ENCODE assay signal across 8 mouse cellular contexts in genomic region chr19:3388629-3389057, GRCm38 (mm10). TPM values are rescaled to one million over a fixed set of nuclear protein-coding genes. Genes with fewer than 3 reads are reported as not detected.
A peak's percentile ranks its signal among the peaks of the same experiment; 100 is the strongest.
DNase-seq lines count a peak whose midpoint lies in the region; ATAC-seq and TF ChIP-seq lines count a peak whose summit lies in the region.

TSS of gene Tesmin (plus strand) at chr19:3388857.

- H3K4me3 ChIP-seq in hindbrain, embryonic 10.5 days = peak within 1 kb of the TSS; percentile 55
- H3K4me3 ChIP-seq in lung, embryonic 15.5 days = peak within 1 kb of the TSS; percentile 47
- peak within 1 kb of the TSS; percentile 53 for H3K4me3 ChIP-seq in thymus, adult 2 months (ENCODE audit: control insufficient read depth, insufficient read depth, low read length)

- peak within 1 kb of the TSS; percentile 33; the same call in 1 of the 2 replicates for H3K9ac ChIP-seq in lung, embryonic 15.5 days

- peak within 1 kb of the TSS; percentile 98 for H3K4me2 ChIP-seq in lung, embryonic 15.5 days

- H3K27me3 ChIP-seq in hindbrain, embryonic 10.5 days (ENCODE audit: insufficient read depth, poor library complexity, severe bottlenecking) = peaks cover 18% of the 10 kb centered on the region
- no peaks in the 10 kb centered on the region for H3K27me3 ChIP-seq in lung, embryonic 15.5 days
- no peaks in the 10 kb centered on the region for H3K27me3 ChIP-seq in thymus, adult 2 months (ENCODE audit: control insufficient read depth, insufficient read depth, low read length)

- 2% methylated on average over 33 of the region's 33 CpGs for WGBS in hindbrain, embryonic 10.5 days
- WGBS in lung, embryonic 15.5 days = 1% methylated on average over 33 of the region's 33 CpGs
- WGBS in thymus, adult 2 months = 2% methylated on average over 33 of the region's 33 CpGs

- H3K36me3 ChIP-seq in hindbrain, embryonic 10.5 days = no peaks in the 10 kb centered on the region
- H3K36me3 ChIP-seq in lung, embryonic 15.5 days = no peaks in the 10 kb centered on the region
- H3K36me3 ChIP-seq in thymus, adult 2 months (ENCODE audit: control insufficient read depth, insufficient read depth, low read length) = peaks cover 9% of the 10 kb centered on the region

- no peak for TF ChIP-seq POLR2A in thymus, adult 2 months (IDR thresholded peaks at IDR 0.05; ENCODE audit: control insufficient read depth, extremely low read depth, insufficient read depth, low read length, poor library complexity)

- peaks cover 10% of the 10 kb centered on the region for H3K4me1 ChIP-seq in hindbrain, embryonic 10.5 days (replicated peaks)
- peaks cover 10% of the 10 kb centered on the region for H3K4me1 ChIP-seq in lung, embryonic 15.5 days
- H3K4me1 ChIP-seq in thymus, adult 2 months (replicated peaks; ENCODE audit: control insufficient read depth, insufficient read depth, low read length) = peaks cover 6% of the 10 kb centered on the region; the same call in 1 of the 2 replicates

- DNase-seq in Muller cell, postnatal 12 days (ENCODE audit: inconsistent ontology term) = peak; percentile 98
- DNase-seq in cerebellum, postnatal 10 days = peak; percentile 94 to 95
- DNase-seq in frontal cortex, adult 2 months (ENCODE audit: extremely low spot score in 1 of 2, low spot score in 1 of 2) = peak; percentile 60 to 77
- DNase-seq in hindbrain, embryonic 10.5 days (ENCODE audit: low spot score) = peak; percentile 87
- peak; percentile 89 for DNase-seq in layer of hippocampus, adult 9-11 months
- DNase-seq in ovary, adult 18-20 months (ENCODE audit: low spot score) = peak; percentile 76
- DNase-seq in thymus, adult 2 months = peak; percentile 83

- peak within 1 kb of the TSS; percentile 84 for H3K27ac ChIP-seq in hindbrain, embryonic 10.5 days
- H3K27ac ChIP-seq in lung, embryonic 15.5 days = no peak within 1 kb of the TSS
- no peak within 1 kb of the TSS for H3K27ac ChIP-seq in thymus, adult 2 months (ENCODE audit: control insufficient read depth, insufficient read depth, low read length)

- peaks cover 10% of the 10 kb centered on the region for H3K9me3 ChIP-seq in hindbrain, embryonic 10.5 days
- no peaks in the 10 kb centered on the region for H3K9me3 ChIP-seq in lung, embryonic 15.5 days

- no peak for TF ChIP-seq CTCF in thymus, adult 2 months (IDR thresholded peaks at IDR 0.05; ENCODE audit: borderline replicate concordance, control insufficient read depth, extremely low read depth, insufficient read depth, low read length, poor library complexity)

- ATAC-seq in lung, embryonic 15.5 days (ENCODE audit: borderline replicate concordance, extremely low read depth, low FRiP score, low TSS enrichment) = peak; percentile 86

RNA-seq across cellular contexts. Expression of gene Tesmin, which starts in this region (rescaled TPM):
- 0.10 and 0.13 TPM in 2 replicates for polyA plus RNA-seq in frontal cortex, adult 2 months (2012; rRNA removed)
- polyA plus RNA-seq in hindbrain, embryonic 10.5 days (2016; fragmentation: Nextera tagmentation; extraction: Ambion mirVana) = 0.22 and 0.39 TPM in 2 replicates
- polyA plus RNA-seq in lung, embryonic 15.5 days (2015; fragmentation: Nextera tagmentation; extraction: Ambion mirVana) = 0.45 and 0.61 TPM in 2 replicates
- polyA plus RNA-seq in thymus, adult 2 months (2012; rRNA removed) = 0.62 and 0.85 TPM in 2 replicates

Comparison
In these comparisons a context has a peak if more than half of its experiments do, and no peak if none do; other contexts are left out.
1. Peak in DNase-seq in frontal cortex, adult 2 months; RNA of the gene not detected or under 1 TPM.
2. Peak in DNase-seq, H3K4me3 ChIP-seq and H3K27ac ChIP-seq in hindbrain, embryonic 10.5 days; RNA of the gene not detected or under 1 TPM.
3. Peak in ATAC-seq, H3K4me3 ChIP-seq, H3K9ac ChIP-seq and H3K4me2 ChIP-seq in lung, embryonic 15.5 days; RNA of the gene not detected or under 1 TPM.
4. Peak in DNase-seq and H3K4me3 ChIP-seq in thymus, adult 2 months; RNA of the gene not detected or under 1 TPM.